8 mouse cellular contexts compared by ENCODE assay signal in genomic region chr2:18064941-18065707, GRCm38 (mm10). TPM values are rescaled to one million over a fixed set of nuclear protein-coding genes. Genes with fewer than 3 reads are reported as not detected.
DNase-seq lines count a peak whose midpoint lies in the region; ATAC-seq and TF ChIP-seq lines count a peak whose summit lies in the region.

No protein-coding gene starts in this region.

- POLR2A ChIA-PET in Patski (lab: Charles Lee), result interaction anchor here (4.4 kb wide), 1 partner anchor 19 kb away, joined by 30 read pairs; no protein-coding TSS in a partner anchor

- H3K4me3 ChIP-seq in hindbrain, embryonic 14.5 days (replicated peaks; ENCODE audit: low read length), result peak overlapping the region; percentile 85

- H3K27ac ChIP-seq in hindbrain, embryonic 14.5 days, result peak overlapping the region; percentile 99

- peak overlapping the region; percentile 63 for H3K4me2 ChIP-seq in hindbrain, embryonic 14.5 days (replicated peaks)

- H3K27me3 ChIP-seq in Patski, result no peaks in the 10 kb centered on the region
- no peaks in the 10 kb centered on the region for H3K27me3 ChIP-seq in hindbrain, embryonic 14.5 days (ENCODE audit: control insufficient read depth, insufficient read depth, low read length)

- DNase-seq in Patski (ENCODE audit: low read depth, low spot score), result no peak
- peak; percentile 87 to 88 for DNase-seq in cerebellum, postnatal 14 days
- DNase-seq in frontal cortex, postnatal 36 days (ENCODE audit: low spot score in 2 of 2), result peak; percentile 58 to 62
- DNase-seq in hindbrain, embryonic 14.5 days (ENCODE audit: low spot score), result peak; percentile 73
- DNase-seq in left cerebral cortex, adult 18-20 months (ENCODE audit: low spot score in 2 of 2), result peak; percentile 59 to 70
- DNase-seq in lung, postnatal 4 days, result peak; percentile 78 to 85
- peak; percentile 60 to 68 for DNase-seq in right cerebral cortex, adult 2 months (ENCODE audit: low spot score in 2 of 2)
- peak; percentile 44 for DNase-seq in urinary bladder, postnatal 10 days (ENCODE audit: low spot score)

- H3K4me1 ChIP-seq in hindbrain, embryonic 14.5 days (replicated peaks; ENCODE audit: control insufficient read depth, insufficient read depth, low read length), result peaks cover 11% of the 10 kb centered on the region

- WGBS in hindbrain, embryonic 14.5 days, result 0% methylated on average over 53 of the region's 85 CpGs

- H3K9ac ChIP-seq in hindbrain, embryonic 14.5 days, result peak overlapping the region; percentile 94

- CTCF ChIA-PET in Patski (lab: Charles Lee), result no interaction called here

- H3K9me3 ChIP-seq in hindbrain, embryonic 14.5 days (ENCODE audit: control insufficient read depth, low read length), result no peaks in the 10 kb centered on the region

- in situ Hi-C loops in Patski (cut with MboI; ENCODE audit: low pct_unique_long_range_greater_than_20kb), result no loop called here

- H3K36me3 ChIP-seq in hindbrain, embryonic 14.5 days (replicated peaks; ENCODE audit: control insufficient read depth, insufficient read depth), result peaks cover 7% of the 10 kb centered on the region; the same call in 1 of the 2 replicates

- ATAC-seq in Patski, result peak; percentile 51
- ATAC-seq in hindbrain, embryonic 14.5 days (ENCODE audit: low FRiP score), result peak; percentile 56

- no peak for TF ChIP-seq CTCF in Patski (IDR thresholded peaks at IDR 0.05)

RNA-seq across cellular contexts. Expression of gene Mllt10, which starts 10.1 kb away (rescaled TPM):
- polyA plus RNA-seq in Patski (2021), result 28.5 TPM
- polyA plus RNA-seq in hindbrain, embryonic 14.5 days (2014; fragmentation: Nextera tagmentation; extraction: Ambion mirVana), result 26.8 and 33.1 TPM in 2 replicates
- total RNA-seq in left cerebral cortex, adult 18-20 months (2021), result 10 to 100 TPM; 51.5 to 55.7 TPM

RNA-seq across cellular contexts. Expression of gene Skida1, which starts 16.3 kb away (rescaled TPM):
- polyA plus RNA-seq in Patski (2021), result 4.4 TPM
- 4.9 and 5.4 TPM in 2 replicates for polyA plus RNA-seq in hindbrain, embryonic 14.5 days (2014; fragmentation: Nextera tagmentation; extraction: Ambion mirVana)
- 1 to 10 TPM; 7.4 to 8.7 TPM for total RNA-seq in left cerebral cortex, adult 18-20 months (2021)

RNA-seq across cellular contexts. Expression of gene A930004D18Rik, which starts 27.6 kb away (rescaled TPM):
- polyA plus RNA-seq in Patski (2021), result 10.2 TPM
- polyA plus RNA-seq in hindbrain, embryonic 14.5 days (2014; fragmentation: Nextera tagmentation; extraction: Ambion mirVana), result 5.7 and 6.3 TPM in 2 replicates
- 1 to 10 TPM; 2.9 to 5.6 TPM for total RNA-seq in left cerebral cortex, adult 18-20 months (2021)
